Mouse (Mus musculus) kidney, adult 2 months (tissue): Measurements from ENCODE around the gene Gm10337. TPM values are rescaled to one million over a fixed set of nuclear protein-coding genes. Genes with fewer than 3 reads are reported as not detected.

Experiments
- DNase-seq: peaks from one replicate; pipeline ENCODE4 v3.0.0; 2021
- H3K27ac ChIP-seq: fragments of 200-500 bp; 2 replicates; pipeline ENCODE4 v1.5.1; 2012; ENCODE audit warnings: low read depth, low read length, control low read depth, inconsistent platforms; ENCODE audit not compliant: insufficient read depth
- H3K27me3 ChIP-seq: fragments of 200-500 bp; replicated peaks from 2 replicates; pipeline ENCODE4 v1.6.1; 2012; ENCODE audit warnings: mild to moderate bottlenecking, moderate library complexity, low read length, inconsistent platforms; ENCODE audit not compliant: control insufficient read depth, insufficient read depth
- H3K36me3 ChIP-seq: fragments of 200-500 bp; 2 replicates; pipeline ENCODE4 v1.6.1; 2012; ENCODE audit warnings: mild to moderate bottlenecking, moderate library complexity, low read length, inconsistent platforms; ENCODE audit not compliant: control insufficient read depth, insufficient read depth
- H3K4me1 ChIP-seq: fragments of 200-500 bp; 2 replicates; pipeline ENCODE4 v1.6.1; 2011; ENCODE audit warnings: low read length; ENCODE audit not compliant: control insufficient read depth, insufficient read depth
- H3K4me3 ChIP-seq: fragments of 200-500 bp; 2 replicates; pipeline ENCODE4 v1.5.1; 2011; ENCODE audit warnings: mild to moderate bottlenecking, low read depth, low read length, control low read depth; ENCODE audit not compliant: insufficient read depth
- CTCF ChIP-seq: fragments of 200-500 bp; conservative IDR thresholded peaks from 2 replicates; pipeline ENCODE4 v1.5.1; 2011; ENCODE audit warnings: low read depth, mild to moderate bottlenecking, control low read depth, low read length, moderate library complexity, mixed read lengths; ENCODE audit not compliant: insufficient read depth, insufficient read length
- POLR2A ChIP-seq: fragments of 200-500 bp; IDR thresholded peaks from one replicate; pipeline ENCODE4 v1.6.1; 2011; ENCODE audit warnings: low read depth, low read length, control low read depth
- WGBS: fragments of 180-500 bp; shearing (Covaris S2); methylation state at CpG from one replicate; pipeline ENCODE4 v1.1.7; 2018; 5-methylcytosine and 5-hydroxymethylcytosine counted together
- polyA plus RNA-seq: library from polyadenylated mRNA; depleted of rRNA; stranded (reverse); fragments of >200 nt; gene quantifications from 2 replicates; pipeline ENCODE4 v1.2.3, GENCODE M21; 2012

Gene Gm10337
- polyA plus RNA-seq, 1 experiment, result not detected

- Histone ChIP-seq H3K4me1 (no peaks in the 10 kb centered on the region; the same call in 1 of the 2 replicates), H3K27ac (no peak overlapping the region), H3K4me3 (no peak overlapping the region), H3K27me3 (no peaks in the 10 kb centered on the region), H3K36me3 (peaks cover 3% of the 10 kb centered on the region)
- no peak for TF ChIP-seq POLR2A
- TF ChIP-seq CTCF, result no peak
- WGBS, result 56% methylated on average over 12 of the region's 12 CpGs
- DNase-seq, result no peak
Observed at GRCm38 (mm10) chr15:102505073-102505769, 1.7 kb downstream of the Gm10337 start.

GRCm38 (mm10) chr15:102505770-102506463 is 2.4 kb downstream of the Gm10337 start:
- no peak overlapping the region for H3K4me3 ChIP-seq
- H3K4me1 ChIP-seq, result peaks cover 2% of the 10 kb centered on the region; the same call in 1 of the 2 replicates
- no peak overlapping the region for H3K27ac ChIP-seq
- H3K27me3 ChIP-seq, result no peaks in the 10 kb centered on the region
- TF ChIP-seq CTCF (no peak), POLR2A (no peak)
- WGBS, result 71% methylated on average over 9 of the region's 9 CpGs
- peaks cover 3% of the 10 kb centered on the region for H3K36me3 ChIP-seq
- DNase-seq, result no peak

GRCm38 (mm10) chr15:102506464-102506830 is 2.9 kb downstream of the Gm10337 start:
- no peak for DNase-seq
- TF ChIP-seq POLR2A, result no peak
- TF ChIP-seq CTCF, result no peak
- H3K27ac ChIP-seq, result no peak overlapping the region
- no peaks in the 10 kb centered on the region for H3K36me3 ChIP-seq
- WGBS, result 36% methylated on average over 2 of the region's 2 CpGs
- H3K4me1 ChIP-seq, result peaks cover 3% of the 10 kb centered on the region; the same call in 1 of the 2 replicates
- H3K27me3 ChIP-seq, result no peaks in the 10 kb centered on the region
- no peak overlapping the region for H3K4me3 ChIP-seq

GRCm38 (mm10) chr15:102506864-102507263 is 3.3 kb downstream of the Gm10337 start:
- 91% methylated on average over 1 of the region's 1 CpGs for WGBS
- TF ChIP-seq CTCF, result no peak
- no peak for TF ChIP-seq POLR2A
- Histone ChIP-seq H3K4me1 (peaks cover 3% of the 10 kb centered on the region; the same call in 1 of the 2 replicates), H3K27ac (no peak overlapping the region), H3K27me3 (no peaks in the 10 kb centered on the region), H3K36me3 (no peaks in the 10 kb centered on the region), H3K4me3 (no peak overlapping the region)
- no peak for DNase-seq

GRCm38 (mm10) chr15:102507561-102507960 is 4.0 kb downstream of the Gm10337 start:
- Histone ChIP-seq H3K27me3 (no peaks in the 10 kb centered on the region), H3K36me3 (no peaks in the 10 kb centered on the region), H3K4me1 (peaks cover 3% of the 10 kb centered on the region; the same call in 1 of the 2 replicates), H3K4me3 (no peak overlapping the region), H3K27ac (no peak overlapping the region)
- no peak for TF ChIP-seq CTCF
- no peak for TF ChIP-seq POLR2A
- DNase-seq, result no peak

GRCm38 (mm10) chr15:102508336-102508735 is 4.8 kb downstream of the Gm10337 start:
- Histone ChIP-seq H3K4me1 (peaks cover 3% of the 10 kb centered on the region; the same call in 1 of the 2 replicates), H3K27me3 (no peaks in the 10 kb centered on the region), H3K27ac (no peak overlapping the region), H3K4me3 (no peak overlapping the region), H3K36me3 (no peaks in the 10 kb centered on the region)
- no peak for TF ChIP-seq POLR2A
- TF ChIP-seq CTCF, result no peak
- no peak for DNase-seq
- WGBS, result 87% methylated on average over 3 of the region's 3 CpGs

GRCm38 (mm10) chr15:102510110-102510509 is 6.6 kb downstream of the Gm10337 start:
- Histone ChIP-seq H3K27ac (peak overlapping the region; percentile 10; the same call in 1 of the 2 replicates), H3K4me3 (peak overlapping the region; percentile 78), H3K4me1 (peaks cover 3% of the 10 kb centered on the region; the same call in 1 of the 2 replicates), H3K36me3 (no peaks in the 10 kb centered on the region), H3K27me3 (no peaks in the 10 kb centered on the region)
- DNase-seq, result no peak
- TF ChIP-seq POLR2A (no peak), CTCF (no peak)
- 13% methylated on average over 9 of the region's 9 CpGs for WGBS
